Mouse (Mus musculus): ENCODE results near the gene Dpm2. TPM values are rescaled to one million over a fixed set of nuclear protein-coding genes. Genes with fewer than 3 reads are reported as not detected.
A peak's percentile ranks its signal among the peaks of the same experiment; 100 is the strongest.

The Dpm2 gene
- 153 and 155 TPM in 2 replicates for polyA plus RNA-seq (2012; rRNA removed)

DNA sequence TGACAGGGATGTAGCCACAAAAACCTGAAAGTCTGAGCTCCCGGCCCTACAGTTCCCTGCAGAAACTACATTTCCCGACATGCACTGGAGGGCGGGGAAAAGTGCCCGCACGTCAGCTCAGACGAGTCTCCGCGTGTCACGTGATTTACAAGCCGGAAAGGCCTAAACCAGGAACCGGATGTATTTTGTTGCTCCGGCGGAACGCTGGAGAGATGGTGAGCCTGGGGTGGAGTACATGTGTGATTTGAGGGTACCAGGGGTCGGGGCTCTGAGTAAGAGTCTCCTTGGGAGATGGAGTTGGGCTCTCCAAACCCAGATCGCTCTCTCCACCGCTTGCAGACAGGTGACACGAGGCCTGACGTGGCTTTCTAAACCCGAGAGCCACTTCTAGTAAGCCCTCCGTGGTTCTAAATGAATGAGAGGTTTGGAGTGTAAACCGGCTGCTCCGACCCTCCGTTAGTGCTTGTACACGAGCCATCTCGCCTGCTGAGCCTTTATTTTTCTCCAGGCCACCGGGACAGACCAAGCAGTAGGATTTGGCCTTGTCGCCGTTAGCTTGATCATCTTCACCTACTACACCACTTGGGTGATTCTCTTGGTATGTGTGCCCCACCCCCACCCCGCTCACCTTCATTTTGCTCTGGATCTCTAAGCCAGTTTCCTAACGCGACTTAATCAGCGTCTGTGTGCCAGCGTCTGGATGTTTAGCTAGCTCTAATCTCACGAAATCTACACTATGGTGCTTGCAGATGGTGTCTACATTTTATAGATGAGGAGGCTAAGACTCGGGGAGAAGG lies at the start of gene Dpm2:
Gene Dpm2 (plus strand): TSS at position 161 of the 797 bp plus-strand sequence.
- no peaks in the 10 kb centered on the region for H3K4me1 ChIP-seq (ENCODE audit: control insufficient read depth, insufficient read depth, low read length)
- H3K4me3 ChIP-seq (ENCODE audit: insufficient read depth, low read length), result peak within 1 kb of the TSS; percentile 77
- H3K27ac ChIP-seq (ENCODE audit: insufficient read depth, low read length), result 0 out of 2 replicates have a peak within 1 kb of the TSS, but pooled peaks have one; percentile 26
- TF ChIP-seq CTCF (IDR thresholded peaks at IDR 0.05; ENCODE audit: extremely low read depth, insufficient read depth, low read length) (no peak), POLR2A (IDR thresholded peaks at IDR 0.05; ENCODE audit: extremely low read depth, insufficient read depth, low read length) (peak; percentile 98)

DNA sequence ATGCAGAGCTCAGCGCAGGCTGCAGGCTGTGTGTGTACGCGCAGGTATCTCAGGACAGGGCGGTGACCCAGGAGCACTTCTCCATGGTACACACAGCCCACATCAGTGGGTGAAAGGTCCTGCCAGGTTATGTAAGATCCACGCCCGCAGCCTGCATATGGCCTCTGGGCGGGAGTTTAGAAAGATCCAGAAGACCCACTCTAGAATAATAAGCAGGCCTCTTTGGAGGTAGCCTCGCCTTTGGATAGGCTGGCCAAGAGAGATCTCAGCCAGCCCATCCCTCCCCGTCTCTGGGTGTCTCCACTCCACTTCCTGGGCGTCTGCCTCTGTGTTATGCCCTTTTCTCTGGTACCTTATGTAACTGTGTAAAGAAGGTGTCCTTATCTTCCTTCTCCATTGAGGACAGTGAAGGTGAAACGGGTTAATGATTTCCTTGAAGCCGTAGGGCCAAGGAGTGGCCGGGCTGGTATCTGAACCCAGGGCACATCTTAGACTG lies 46.1 kb upstream of the Dpm2 start:
- no peak for TF ChIP-seq CTCF (IDR thresholded peaks at IDR 0.05; ENCODE audit: extremely low read depth, insufficient read depth, low read length)
- no peak for TF ChIP-seq POLR2A (IDR thresholded peaks at IDR 0.05; ENCODE audit: extremely low read depth, insufficient read depth, low read length)
- H3K4me3 ChIP-seq (ENCODE audit: insufficient read depth, low read length), result no peak overlapping the region

DNA sequence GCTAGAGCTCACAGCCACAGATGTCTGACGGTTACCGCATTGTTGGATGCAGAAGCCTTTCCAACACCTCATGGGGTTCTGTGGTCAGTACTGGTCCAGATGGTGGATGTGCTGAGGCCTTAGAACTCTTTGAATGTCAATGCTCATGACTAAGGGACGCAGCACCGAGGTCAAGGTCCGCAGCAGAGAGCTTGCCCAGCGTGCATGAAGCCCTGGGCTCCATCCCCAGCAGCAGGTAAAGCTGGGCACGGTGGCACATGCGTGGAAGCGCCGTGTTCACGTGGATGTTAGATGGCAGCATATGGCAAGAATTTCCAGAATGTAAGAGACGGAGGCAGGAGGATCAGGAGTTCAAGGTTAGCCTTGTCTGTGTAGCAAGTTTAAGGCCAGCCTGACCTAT lies 44.8 kb upstream of the Dpm2 start:
- Histone ChIP-seq H3K4me1 (ENCODE audit: control insufficient read depth, insufficient read depth, low read length) (no peaks in the 10 kb centered on the region), H3K4me3 (ENCODE audit: insufficient read depth, low read length) (no peak overlapping the region), H3K27ac (ENCODE audit: insufficient read depth, low read length) (no peak overlapping the region)
- TF ChIP-seq CTCF (IDR thresholded peaks at IDR 0.05; ENCODE audit: extremely low read depth, insufficient read depth, low read length), result no peak
- no peak for TF ChIP-seq POLR2A (IDR thresholded peaks at IDR 0.05; ENCODE audit: extremely low read depth, insufficient read depth, low read length)

More for the DNA sequence above, 46.1 kb upstream of the Dpm2 start:
- Histone ChIP-seq H3K4me1 (ENCODE audit: control insufficient read depth, insufficient read depth, low read length) (no peaks in the 10 kb centered on the region), H3K27ac (ENCODE audit: insufficient read depth, low read length) (no peak overlapping the region)

DNA sequence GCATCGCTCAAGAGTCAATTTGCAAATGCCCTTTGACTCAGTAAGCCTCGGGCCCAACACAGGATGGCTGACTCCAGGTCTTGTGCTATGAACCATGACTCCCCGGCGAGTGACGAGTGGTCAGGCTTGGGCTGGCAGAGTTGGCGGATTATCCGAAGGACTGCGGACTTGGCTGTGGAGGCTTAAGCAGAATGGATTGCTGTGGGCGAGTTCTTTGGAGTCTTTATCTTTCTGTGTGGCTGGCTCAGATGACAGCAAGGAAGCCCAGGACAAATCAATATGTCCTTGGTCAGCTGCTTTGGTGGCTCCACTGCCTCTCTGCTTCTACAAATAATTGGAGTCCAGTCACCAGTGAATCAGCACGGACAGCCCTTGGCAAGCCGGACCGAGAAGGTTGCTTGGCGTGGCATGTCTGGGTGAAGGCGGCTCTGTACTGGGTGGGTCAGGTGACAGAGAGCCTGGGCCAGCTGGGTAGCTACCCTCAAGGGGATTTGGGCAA lies 43.1 kb upstream of the Dpm2 start:
- Histone ChIP-seq H3K4me3 (ENCODE audit: insufficient read depth, low read length) (no peak overlapping the region), H3K4me1 (ENCODE audit: control insufficient read depth, insufficient read depth, low read length) (no peaks in the 10 kb centered on the region), H3K27ac (ENCODE audit: insufficient read depth, low read length) (no peak overlapping the region)
- no peak for TF ChIP-seq CTCF (IDR thresholded peaks at IDR 0.05; ENCODE audit: extremely low read depth, insufficient read depth, low read length)
- no peak for TF ChIP-seq POLR2A (IDR thresholded peaks at IDR 0.05; ENCODE audit: extremely low read depth, insufficient read depth, low read length)

DNA sequence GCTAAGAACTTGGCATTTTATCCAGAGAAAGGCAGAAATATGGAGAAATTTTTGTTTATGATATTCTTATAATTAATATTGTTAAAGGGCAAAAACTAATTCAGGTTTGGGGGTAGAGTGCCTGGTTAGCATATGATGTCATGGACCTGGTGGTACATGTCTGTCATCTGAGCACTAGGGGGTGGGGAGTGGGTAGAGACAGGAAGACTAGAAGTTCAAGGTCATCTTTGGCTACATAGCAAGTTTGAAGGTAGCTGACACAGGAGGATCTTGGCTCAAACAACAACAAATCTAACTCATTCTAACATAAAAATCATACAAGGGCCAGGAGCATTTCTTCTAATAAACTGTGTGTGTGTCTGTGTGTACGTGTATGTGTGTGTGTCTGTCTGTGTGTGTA lies 42.3 kb upstream of the Dpm2 start:
- TF ChIP-seq POLR2A (IDR thresholded peaks at IDR 0.05; ENCODE audit: extremely low read depth, insufficient read depth, low read length), result no peak
- no peak for TF ChIP-seq CTCF (IDR thresholded peaks at IDR 0.05; ENCODE audit: extremely low read depth, insufficient read depth, low read length)
- H3K4me1 ChIP-seq (ENCODE audit: control insufficient read depth, insufficient read depth, low read length), result no peaks in the 10 kb centered on the region
- H3K4me3 ChIP-seq (ENCODE audit: insufficient read depth, low read length), result no peak overlapping the region
- H3K27ac ChIP-seq (ENCODE audit: insufficient read depth, low read length), result no peak overlapping the region

DNA sequence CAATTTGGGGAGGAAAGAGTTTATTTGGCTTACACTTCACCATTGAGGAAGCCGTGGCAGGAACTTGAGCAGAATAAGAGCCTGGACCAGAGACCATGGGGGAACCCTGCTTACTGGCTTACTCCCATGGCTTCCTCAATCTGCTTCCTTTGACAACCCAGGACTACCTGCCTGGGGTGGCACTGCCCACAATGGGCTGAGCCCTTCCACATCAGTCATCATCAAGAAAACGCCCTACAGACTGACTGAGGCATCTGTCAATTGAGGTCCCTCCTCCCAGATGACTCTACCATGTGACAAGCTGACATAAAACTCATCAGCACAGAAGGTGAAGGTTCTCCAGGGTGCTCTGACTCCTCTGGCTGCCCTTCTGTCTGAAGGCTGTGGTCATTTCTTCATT lies 40.2 kb upstream of the Dpm2 start:
- H3K27ac ChIP-seq (ENCODE audit: insufficient read depth, low read length), result no peak overlapping the region
- H3K4me1 ChIP-seq (ENCODE audit: control insufficient read depth, insufficient read depth, low read length), result no peaks in the 10 kb centered on the region; the same call in 1 of the 2 replicates
- no peak for TF ChIP-seq POLR2A (IDR thresholded peaks at IDR 0.05; ENCODE audit: extremely low read depth, insufficient read depth, low read length)
- no peak for TF ChIP-seq CTCF (IDR thresholded peaks at IDR 0.05; ENCODE audit: extremely low read depth, insufficient read depth, low read length)
- no peak overlapping the region for H3K4me3 ChIP-seq (ENCODE audit: insufficient read depth, low read length)

DNA sequence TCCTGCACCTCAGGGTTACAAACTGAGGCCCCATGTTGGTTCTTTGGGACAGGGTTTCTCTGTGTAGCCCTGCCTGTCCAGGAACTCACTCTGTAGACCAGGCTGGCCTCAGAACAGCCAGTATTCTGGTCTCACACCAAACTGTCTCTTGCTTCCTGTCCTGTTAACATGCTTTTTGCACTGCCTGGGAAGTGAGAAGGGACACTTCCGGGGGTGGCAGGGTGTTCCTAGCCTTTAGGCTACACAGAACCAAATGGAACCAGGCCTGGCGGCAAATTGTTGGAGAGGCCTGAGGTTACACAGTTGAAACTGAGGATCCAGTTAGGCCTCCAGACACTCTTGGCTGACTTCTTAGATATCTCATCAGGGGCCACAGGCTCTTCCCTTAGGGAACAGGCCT lies 37.5 kb upstream of the Dpm2 start:
- TF ChIP-seq POLR2A (IDR thresholded peaks at IDR 0.05; ENCODE audit: extremely low read depth, insufficient read depth, low read length) (no peak), CTCF (IDR thresholded peaks at IDR 0.05; ENCODE audit: extremely low read depth, insufficient read depth, low read length) (no peak)
- Histone ChIP-seq H3K27ac (ENCODE audit: insufficient read depth, low read length) (no peak overlapping the region), H3K4me3 (ENCODE audit: insufficient read depth, low read length) (no peak overlapping the region), H3K4me1 (ENCODE audit: control insufficient read depth, insufficient read depth, low read length) (no peaks in the 10 kb centered on the region; the same call in 1 of the 2 replicates)

DNA sequence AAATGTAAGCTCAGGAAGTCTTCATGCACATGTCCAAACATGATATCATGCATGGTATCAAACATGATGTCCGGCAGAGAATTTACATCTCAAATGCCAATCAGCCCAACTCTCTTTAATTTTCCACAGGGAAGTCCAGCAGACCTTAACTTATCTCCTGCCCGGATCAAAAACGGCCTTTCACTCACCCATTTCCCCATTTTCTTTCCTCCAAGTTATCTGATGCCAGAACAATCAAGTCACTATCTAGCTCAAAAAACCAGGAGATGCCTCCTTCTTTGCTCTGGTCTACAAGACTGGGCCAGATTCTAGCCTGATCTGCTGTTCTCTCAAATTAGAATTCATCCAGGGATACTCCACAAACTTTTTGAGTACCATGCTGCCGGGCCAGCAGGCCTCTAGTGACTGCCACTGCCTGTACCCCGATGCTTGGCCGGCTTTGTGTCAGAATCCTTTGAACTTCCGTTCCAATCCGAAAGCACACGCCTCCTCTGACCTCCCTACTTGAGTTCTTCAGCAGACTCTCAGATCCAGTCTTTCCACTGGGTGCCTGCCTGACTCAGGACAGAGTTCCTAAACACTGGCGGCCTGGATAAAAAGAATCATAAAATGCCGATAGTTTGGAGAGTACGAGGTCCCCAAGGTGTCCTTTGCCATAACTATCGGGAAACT lies 36.5 kb upstream of the Dpm2 start:
- H3K27ac ChIP-seq (ENCODE audit: insufficient read depth, low read length), result peak overlapping the region; percentile 80
- H3K4me3 ChIP-seq (ENCODE audit: insufficient read depth, low read length), result peak overlapping the region; percentile 67; the same call in 1 of the 2 replicates
- no peak for TF ChIP-seq CTCF (IDR thresholded peaks at IDR 0.05; ENCODE audit: extremely low read depth, insufficient read depth, low read length)
- no peak for TF ChIP-seq POLR2A (IDR thresholded peaks at IDR 0.05; ENCODE audit: extremely low read depth, insufficient read depth, low read length)
- H3K4me1 ChIP-seq (ENCODE audit: control insufficient read depth, insufficient read depth, low read length), result peaks cover 4% of the 10 kb centered on the region; the same call in 1 of the 2 replicates

DNA sequence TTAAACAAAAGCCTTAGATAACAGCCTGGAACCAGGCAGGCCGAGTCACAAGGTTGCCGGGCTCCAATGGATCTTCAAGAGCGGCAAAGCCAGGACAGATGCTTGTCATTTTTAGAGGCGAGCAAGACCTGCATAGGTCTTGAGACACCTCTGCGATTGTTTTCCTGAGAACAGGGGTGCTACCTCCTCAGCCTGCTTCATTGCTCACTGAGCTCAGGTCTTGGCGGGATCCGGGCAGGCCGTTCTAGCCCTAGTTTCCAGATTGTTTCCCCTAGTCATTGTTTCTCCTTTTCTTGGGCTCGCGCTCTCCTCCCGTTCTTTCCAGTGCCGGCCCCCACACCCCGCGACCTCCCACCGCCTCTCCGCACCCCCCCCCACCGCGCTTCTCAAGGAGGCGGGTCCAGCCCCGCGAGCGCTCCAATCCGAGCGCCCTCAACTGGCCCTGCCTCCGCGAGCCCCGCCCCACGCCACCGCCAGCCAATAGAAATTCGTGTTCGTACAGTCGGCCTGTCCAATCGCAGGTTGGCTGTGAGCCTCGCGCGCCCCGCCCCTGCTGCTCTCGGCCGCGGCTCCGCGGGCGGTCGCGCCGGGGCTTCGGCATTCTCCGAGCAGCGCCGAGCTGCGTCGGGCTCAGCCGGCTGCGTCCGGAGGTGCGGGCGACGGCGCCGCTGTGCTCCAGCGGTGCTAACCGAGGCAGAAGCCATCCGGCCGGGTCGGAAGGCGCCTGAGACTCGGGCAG lies 35.8 kb upstream of the Dpm2 start, which contains the start of gene Fam102a:
Gene Fam102a (plus strand): TSS at position 600 of the 739 bp plus-strand sequence.
- H3K4me3 ChIP-seq (ENCODE audit: insufficient read depth, low read length), result peak within 1 kb of the TSS; percentile 67
- peaks cover 4% of the 10 kb centered on the region; the same call in 1 of the 2 replicates for H3K4me1 ChIP-seq (ENCODE audit: control insufficient read depth, insufficient read depth, low read length)
- H3K27ac ChIP-seq (ENCODE audit: insufficient read depth, low read length), result peak within 1 kb of the TSS; percentile 99
- no peak for TF ChIP-seq CTCF (IDR thresholded peaks at IDR 0.05; ENCODE audit: extremely low read depth, insufficient read depth, low read length)
- TF ChIP-seq POLR2A (IDR thresholded peaks at IDR 0.05; ENCODE audit: extremely low read depth, insufficient read depth, low read length), result peak; percentile 85

All from cortical plate, adult 2 months (tissue).